Mouse (Mus musculus): ENCODE measurements around the gene Actl6b.
"Not testable (repeated sequence)": the region's sequence is repeated elsewhere in the genome, so short reads cannot be mapped to it uniquely, and the experiment has no call there.

Gene Actl6b

DNA sequence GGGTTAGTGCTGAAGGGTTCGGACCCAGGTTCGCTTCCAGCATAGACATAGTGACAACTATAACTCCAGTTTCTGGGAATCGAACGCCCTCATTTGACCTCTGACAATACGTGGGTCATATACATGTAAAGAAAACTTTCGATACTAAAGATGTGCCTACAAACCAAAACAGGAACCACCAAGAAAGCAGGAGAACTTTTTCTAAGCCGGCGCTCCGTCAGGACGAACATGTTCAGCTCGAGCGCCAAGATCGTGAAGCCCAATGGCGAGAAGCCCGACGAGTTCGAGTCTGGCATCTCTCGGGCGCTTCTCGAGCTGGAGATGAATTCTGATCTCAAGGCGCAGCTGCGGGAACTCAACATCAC, 48.0 kb downstream of the Actl6b start:
- DNase-seq (ENCODE audit: low spot score in 2 of 2): no peak

DNA sequence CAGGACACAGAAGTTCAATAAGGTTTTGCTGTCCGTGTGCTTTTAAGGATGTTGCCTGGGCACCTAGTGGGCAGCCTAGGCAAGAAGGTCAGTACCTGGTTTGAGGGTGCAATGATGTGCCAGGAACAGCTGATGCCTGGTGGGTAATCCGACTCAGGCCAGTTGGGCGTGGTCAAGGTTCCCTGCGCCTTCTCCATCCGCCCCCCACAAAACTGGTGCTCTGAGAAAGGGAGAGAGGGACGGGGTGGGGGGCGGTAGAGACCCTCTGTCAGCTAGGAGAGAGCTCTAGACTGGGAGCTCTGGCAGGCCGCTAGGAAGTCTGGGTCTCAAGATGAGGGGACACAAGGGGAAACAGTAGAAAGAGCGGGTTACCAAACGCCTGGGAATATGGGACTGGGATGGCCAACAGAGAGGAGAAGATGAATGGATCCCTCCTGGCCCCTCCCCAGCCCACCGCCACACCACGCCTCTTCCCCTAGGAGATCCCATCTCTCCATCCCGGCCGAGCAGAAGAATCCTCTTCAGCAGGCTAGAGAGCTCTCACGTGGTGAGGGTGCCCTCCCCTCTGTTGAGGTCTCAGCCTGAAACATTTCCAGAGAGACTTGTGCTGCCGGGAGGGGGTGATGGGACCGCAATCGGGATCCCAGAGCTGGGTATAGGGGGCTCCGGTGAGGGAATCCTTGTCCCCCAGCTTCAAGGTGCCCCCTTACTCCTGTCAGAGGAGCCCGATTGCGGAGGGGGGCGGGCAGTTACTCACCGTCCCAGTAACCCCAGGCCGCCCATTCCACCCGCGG, 54.7 kb downstream of the Actl6b start:
- DNase-seq (ENCODE audit: low spot score in 2 of 2): no peak

- no peak for DNase-seq (ENCODE audit: low spot score in 2 of 2)
Observed at GRCm38 (mm10) chr5:137608654-137609190, 55.4 kb downstream of the Actl6b start.

DNA sequence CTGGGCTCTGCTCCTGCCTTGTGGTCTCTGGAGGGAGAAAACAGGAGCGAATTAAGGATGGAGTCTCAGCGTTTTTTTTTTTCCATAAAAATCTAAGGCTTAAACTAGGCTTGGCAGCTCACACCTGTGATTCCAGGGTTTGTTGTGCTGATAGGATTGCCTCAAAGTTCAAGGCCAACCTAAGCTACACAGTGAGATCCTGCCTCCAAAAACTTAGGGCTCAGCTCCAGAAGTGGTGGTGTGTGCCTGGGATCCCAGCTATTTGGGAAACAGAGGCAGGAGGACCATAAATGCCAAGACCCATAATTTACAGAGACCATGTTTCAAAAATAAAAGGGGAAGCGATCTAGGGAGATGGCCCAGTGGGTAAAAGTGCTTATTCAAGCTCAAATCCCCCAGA, 56.0 kb downstream of the Actl6b start:
- no peak for DNase-seq (ENCODE audit: low spot score in 2 of 2)

DNA sequence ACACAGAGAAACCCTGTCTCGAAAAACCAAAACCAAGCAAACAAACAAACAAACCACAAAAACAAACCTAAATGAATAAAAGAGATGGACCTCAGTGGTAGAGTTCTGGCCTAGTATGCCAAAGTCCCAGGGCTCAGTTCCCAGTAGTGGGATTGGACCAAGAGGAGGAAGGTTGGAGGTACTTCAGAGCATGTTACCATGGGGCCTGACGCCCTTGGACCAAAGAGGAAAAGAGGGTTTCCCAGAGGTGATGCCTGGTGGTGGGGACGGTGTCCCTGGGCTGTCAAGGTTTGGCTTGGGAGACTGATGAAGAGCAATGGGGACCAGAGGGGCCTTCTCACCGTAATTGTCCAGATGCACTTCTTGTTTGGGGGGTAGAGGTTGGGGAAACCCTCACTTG, 56.7 kb downstream of the Actl6b start:
- DNase-seq (ENCODE audit: low spot score in 2 of 2): no peak

DNA sequence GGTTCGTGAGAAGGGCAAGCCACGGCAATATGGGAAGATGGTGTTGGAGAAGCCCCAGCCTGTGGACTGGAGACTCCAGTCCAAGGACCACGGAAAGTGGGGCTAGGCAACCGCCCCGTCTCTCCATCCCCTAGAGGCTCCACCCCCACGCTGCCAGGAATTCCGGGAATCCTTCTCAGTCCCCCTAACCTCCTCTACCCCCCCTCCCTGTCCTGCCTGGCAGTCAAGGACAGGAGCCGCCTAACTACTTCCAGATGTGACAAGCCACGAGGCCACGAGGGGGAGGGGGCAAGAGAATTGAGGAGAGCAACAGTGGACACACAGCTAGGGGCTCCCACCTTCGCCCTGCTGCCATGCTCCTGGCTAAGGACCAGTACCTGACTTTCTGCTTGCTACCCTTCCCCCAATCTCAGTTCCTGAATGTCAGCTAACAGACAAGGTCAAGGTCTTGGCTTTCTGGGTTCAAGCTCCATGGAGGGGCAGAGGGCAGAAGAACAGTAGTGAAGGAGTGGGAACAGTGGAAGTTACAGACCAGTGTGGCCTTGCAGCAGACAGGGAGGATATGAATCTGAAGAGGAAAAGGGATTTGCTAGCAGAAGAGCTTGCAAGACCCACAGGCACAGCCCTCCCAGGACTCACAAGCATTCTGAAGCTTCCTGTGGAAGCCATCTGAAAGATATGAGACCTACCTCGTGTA, 57.4 kb downstream of the Actl6b start:
- DNase-seq (ENCODE audit: low spot score in 2 of 2): no peak

DNA sequence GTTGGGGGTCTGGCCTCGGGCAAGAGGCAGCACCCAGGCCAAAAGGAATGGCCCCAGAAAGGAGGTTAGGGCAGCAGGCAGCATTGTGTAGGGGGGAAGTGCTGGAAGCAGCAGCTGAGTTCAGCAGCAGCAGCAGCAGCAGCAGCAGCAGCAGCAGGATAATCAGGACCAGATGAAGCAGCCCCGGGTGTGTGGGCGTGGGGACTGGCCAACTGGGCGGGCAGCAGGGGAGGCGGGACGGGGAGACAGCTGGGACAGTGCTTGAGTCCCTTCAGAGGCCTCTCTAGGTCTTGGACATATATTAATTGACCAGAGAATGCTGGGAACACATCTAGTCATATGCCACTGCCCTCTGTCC, 57.9 kb downstream of the Actl6b start:
- no peak for DNase-seq (ENCODE audit: low spot score in 2 of 2)

- no peak for DNase-seq (ENCODE audit: low spot score in 2 of 2)
Observed at GRCm38 (mm10) chr5:137613076-137613475, 59.8 kb downstream of the Actl6b start.

GRCm38 (mm10) chr5:137613550-137613949, 60.2 kb downstream of the Actl6b start, which contains the start of gene Pcolce:
Gene Pcolce, minus strand, starts transcription at chr5:137613784.
- no peak for DNase-seq (ENCODE audit: low spot score in 2 of 2)

- DNase-seq (ENCODE audit: low spot score in 2 of 2): not testable (repeated sequence)
Observed at GRCm38 (mm10) chr5:137614921-137615320, 61.6 kb downstream of the Actl6b start.

DNA sequence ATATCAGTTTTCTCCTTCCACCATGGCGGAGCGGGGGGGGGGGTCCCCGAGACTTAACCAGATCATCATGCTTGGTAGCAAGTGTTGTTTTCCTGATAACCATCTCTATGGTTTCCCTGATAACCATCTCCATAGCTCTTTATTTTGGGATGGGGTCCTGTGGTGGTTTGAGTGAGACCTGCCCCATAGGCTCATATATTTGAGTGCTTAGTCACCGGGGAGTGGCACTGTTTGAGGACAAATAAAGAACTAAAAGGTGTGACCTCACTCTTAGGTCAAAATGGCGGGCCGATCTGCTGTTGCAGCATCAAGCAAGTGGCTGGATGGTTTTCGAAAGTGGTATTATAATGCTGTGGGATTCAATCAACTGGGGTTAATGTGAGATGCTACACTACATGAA, 62.0 kb downstream of the Actl6b start:
- no peak for DNase-seq (ENCODE audit: low spot score in 2 of 2)
